Mouse (Mus musculus): ENCODE data around the gene Thop1. TPM values are rescaled to one million over a fixed set of nuclear protein-coding genes. Genes with fewer than 3 reads are reported as not detected.

Thop1 gene
- total RNA-seq (2012; rRNA removed) (121 and 126 TPM in 2 replicates), polyA plus RNA-seq (2012; ENCODE audit: insufficient read depth in 1 of 2, insufficient read length in 2 of 2, low read depth in 1 of 2, low replicate concordance in 2 of 2, missing spikeins in 1 of 2) (100 to 1,000 TPM in 1 of 2 experiments, 10 to 100 TPM in 1; 75.7 to 113 TPM)

- peak; percentile 100 for DNase-seq (ENCODE audit: low read depth, low spot score)
- peaks cover 0 to 2% of the 10 kb centered on the region in 2 experiments; a peak in 2 of 4 replicates for H3K27me3 ChIP-seq (ENCODE audit: control insufficient read depth in 1 of 2, insufficient read depth in 2 of 2, low read length in 2 of 2)
- peak within 1 kb of the TSS; percentile 72 to 74 for H3K4me3 ChIP-seq (ENCODE audit: control insufficient read depth in 1 of 2, insufficient read depth in 1 of 2, low read depth in 2 of 2, low read length in 2 of 2)
- peaks cover 0 to 4% of the 10 kb centered on the region in 2 experiments; a peak in 1 of 4 replicates for H3K36me3 ChIP-seq (ENCODE audit: control insufficient read depth in 1 of 2, insufficient read depth in 2 of 2, low read length in 2 of 2)
- peaks cover 0 to 9% of the 10 kb centered on the region in 2 experiments; a peak in 3 of 4 replicates for H3K4me1 ChIP-seq (ENCODE audit: control insufficient read depth in 1 of 2, insufficient read depth in 2 of 2, low read length in 2 of 2)
- H3K9me3 ChIP-seq (replicated peaks; ENCODE audit: insufficient read depth, low read length), result no peaks in the 10 kb centered on the region
- peaks cover 31% of the 10 kb centered on the region for H3K79me2 ChIP-seq (ENCODE audit: control insufficient read depth, insufficient read depth, low read length, poor library complexity)
- H3K27ac ChIP-seq (ENCODE audit: control insufficient read depth, low read depth, low read length), result peak within 1 kb of the TSS; percentile 9; the same call in 1 of the 2 replicates
- peak within 1 kb of the TSS; percentile 83 for H3K9ac ChIP-seq (ENCODE audit: control insufficient read depth, low read depth, low read length, poor library complexity, severe bottlenecking)
- TF ChIP-seq GATA1 (IDR thresholded peaks at IDR 0.05; ENCODE audit: low read depth, low read length) (no peak), NRF1 (IDR thresholded peaks at IDR 0.05; ENCODE audit: insufficient read depth, low read depth, low read length, poor library complexity, severe bottlenecking) (peak; percentile 97), ZKSCAN1 (IDR thresholded peaks at IDR 0.05; ENCODE audit: low read depth, low read length) (no peak), ZNF384 (IDR thresholded peaks at IDR 0.05; ENCODE audit: low read depth, low read length) (no peak), CHD1 (IDR thresholded peaks at IDR 0.05; ENCODE audit: low read depth, low read length) (no peak), HCFC1 (IDR thresholded peaks at IDR 0.05; ENCODE audit: low read depth, low read length) (peak; percentile 83), SMC3 (IDR thresholded peaks at IDR 0.05; ENCODE audit: low read depth, low read length) (no peak), ZC3H11A (IDR thresholded peaks at IDR 0.05; ENCODE audit: low read depth, low read length) (no peak), JUND (IDR thresholded peaks at IDR 0.05; ENCODE audit: low read depth, low read length) (no peak), TBP (IDR thresholded peaks at IDR 0.05; ENCODE audit: low read depth, low read length) (peak; percentile 73), EP300 (IDR thresholded peaks at IDR 0.05; ENCODE audit: low read depth in 1 of 2, low read length in 2 of 2) (no peak), USF1 (IDR thresholded peaks at IDR 0.05; ENCODE audit: low read depth, low read length) (peak; percentile 58; the same call in 1 of the 2 replicates), MAX (IDR thresholded peaks at IDR 0.05; ENCODE audit: low read length) (peak; percentile 78), MXI1 (IDR thresholded peaks at IDR 0.05; ENCODE audit: low read depth, low read length) (peak; percentile 90), POLR2A (IDR thresholded peaks at IDR 0.05; ENCODE audit: control insufficient read depth in 1 of 2, insufficient read depth in 1 of 2, low read depth in 1 of 2, low read length in 2 of 2, poor library complexity in 1 of 2) (peak; percentile 88 to 94), SIN3A (IDR thresholded peaks at IDR 0.05; ENCODE audit: low read length) (peak; percentile 93), POLR2AphosphoS2 (IDR thresholded peaks at IDR 0.05; ENCODE audit: low read length) (no peak), UBTF (IDR thresholded peaks at IDR 0.05; ENCODE audit: borderline replicate concordance, insufficient read depth, low read depth, low read length) (no peak), GABPA (IDR thresholded peaks at IDR 0.05; ENCODE audit: low read depth, low read length) (no peak), MEF2A (IDR thresholded peaks at IDR 0.05; ENCODE audit: extremely low read depth, insufficient replicate concordance, low read depth, low read length, poor library complexity, severe bottlenecking) (no peak), ZMIZ1 (IDR thresholded peaks at IDR 0.05; ENCODE audit: low read depth, low read length) (peak; percentile 43; the same call in 1 of the 2 replicates), NELFE (IDR thresholded peaks at IDR 0.05; ENCODE audit: low read depth, low read length) (peak; percentile 88), MYB (IDR thresholded peaks at IDR 0.05; ENCODE audit: low read depth, low read length) (no peak), USF2 (IDR thresholded peaks at IDR 0.05; ENCODE audit: borderline replicate concordance in 1 of 2, insufficient read depth in 1 of 2, low read depth in 1 of 2, low read length in 2 of 2) (no peak), MYC (IDR thresholded peaks at IDR 0.05; ENCODE audit: low read depth, low read length) (peak; percentile 76; the same call in 1 of the 2 replicates), MAFK (IDR thresholded peaks at IDR 0.05; ENCODE audit: borderline replicate concordance, low read depth, low read length) (no peak), RAD21 (IDR thresholded peaks at IDR 0.05; ENCODE audit: low read depth, low read length) (no peak), POLR2AphosphoS5 (IDR thresholded peaks at IDR 0.05; ENCODE audit: borderline replicate concordance, low read depth, low read length) (no peak), E2F4 (IDR thresholded peaks at IDR 0.05; ENCODE audit: borderline replicate concordance, low read depth, low read length) (no peak; the same call in 1 of the 2 replicates), CHD2 (IDR thresholded peaks at IDR 0.05; ENCODE audit: low read length) (no peak), RCOR1 (IDR thresholded peaks at IDR 0.05; ENCODE audit: low read depth, low read length) (no peak), KAT2A (conservative IDR thresholded peaks at IDR 0.05; ENCODE audit: low read depth, low read length) (no peak), MAZ (IDR thresholded peaks at IDR 0.05; ENCODE audit: low read depth, low read length) (no peak), TCF12 (IDR thresholded peaks at IDR 0.05; ENCODE audit: low read depth, low read length) (peak; percentile 54; the same call in 1 of the 2 replicates), TAL1 (IDR thresholded peaks at IDR 0.05; ENCODE audit: low read length) (no peak), BHLHE40 (IDR thresholded peaks at IDR 0.05; ENCODE audit: borderline replicate concordance, low read depth, low read length) (no peak), ETS1 (IDR thresholded peaks at IDR 0.05; ENCODE audit: low read depth, low read length) (no peak)
Observed at GRCm38 (mm10) chr10:81069836-81070235, at the start of gene Thop1. Thop1 (plus strand) TSS chr10:81070035.
